ENCODE assay signal across 8 mouse cellular contexts in the genomic region with DNA sequence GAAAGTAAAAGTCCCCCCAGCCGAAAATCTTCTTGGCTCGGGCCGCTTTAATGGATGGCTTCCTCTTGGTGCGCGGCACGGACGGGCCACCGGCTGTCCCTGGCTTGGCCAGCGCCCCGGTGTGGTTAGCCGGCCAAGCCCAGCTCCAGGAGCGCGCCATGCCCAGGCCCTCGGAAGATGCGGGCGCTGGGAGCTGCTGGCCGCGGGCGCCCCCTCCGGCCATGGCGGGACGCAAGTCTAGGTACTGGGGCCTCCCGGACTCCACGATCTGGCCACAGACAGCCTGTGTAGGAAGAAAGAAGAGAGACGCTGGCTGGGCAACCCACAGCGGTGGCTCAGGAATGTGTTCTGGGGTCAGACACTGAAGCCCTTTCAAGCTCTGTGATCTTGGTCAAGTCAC. TPM values are rescaled to one million over a fixed set of nuclear protein-coding genes. Genes with fewer than 3 reads are reported as not detected.
DNase-seq lines count a peak whose midpoint lies in the region; ATAC-seq lines count a peak whose summit lies in the region.

No protein-coding gene starts in this region.

- no peak overlapping the region for H3K27ac ChIP-seq in heart, embryonic 12.5 days (ENCODE audit: poor library complexity, severe bottlenecking)
- H3K27ac ChIP-seq in brown adipose tissue, adult 24 weeks (replicated peaks; ENCODE audit: low read depth, low read length) = no peak overlapping the region
- no peak overlapping the region for H3K27ac ChIP-seq in forebrain, embryonic 16.5 days (ENCODE audit: low read length)
- no peak overlapping the region for H3K27ac ChIP-seq in intestine, embryonic 15.5 days
- H3K27ac ChIP-seq in liver, embryonic 15.5 days (replicated peaks) = no peak overlapping the region
- peak overlapping the region; percentile 92 for H3K27ac ChIP-seq in neural tube, embryonic 13.5 days (replicated peaks)

- H3K4me1 ChIP-seq in heart, embryonic 12.5 days (replicated peaks) = peaks cover 13% of the 10 kb centered on the region
- H3K4me1 ChIP-seq in brown adipose tissue, adult 24 weeks (ENCODE audit: control insufficient read depth, insufficient read depth, insufficient read length, low read length) = no peaks in the 10 kb centered on the region
- peaks cover 50% of the 10 kb centered on the region for H3K4me1 ChIP-seq in forebrain, embryonic 16.5 days (replicated peaks; ENCODE audit: control insufficient read depth, insufficient read depth, low read length)
- peaks cover 28% of the 10 kb centered on the region for H3K4me1 ChIP-seq in intestine, embryonic 15.5 days (replicated peaks)
- peaks cover 24% of the 10 kb centered on the region for H3K4me1 ChIP-seq in liver, embryonic 15.5 days (replicated peaks)
- peaks cover 80% of the 10 kb centered on the region for H3K4me1 ChIP-seq in neural tube, embryonic 13.5 days (replicated peaks)

- no peaks in the 10 kb centered on the region for H3K9me3 ChIP-seq in heart, embryonic 12.5 days (replicated peaks)
- no peaks in the 10 kb centered on the region for H3K9me3 ChIP-seq in forebrain, embryonic 16.5 days (ENCODE audit: control insufficient read depth, low read length)
- no peaks in the 10 kb centered on the region for H3K9me3 ChIP-seq in intestine, embryonic 15.5 days
- H3K9me3 ChIP-seq in liver, embryonic 15.5 days (replicated peaks) = no peaks in the 10 kb centered on the region
- no peaks in the 10 kb centered on the region for H3K9me3 ChIP-seq in neural tube, embryonic 13.5 days

- no peak for DNase-seq in heart, adult 11 months

- ATAC-seq in heart, embryonic 12.5 days (ENCODE audit: insufficient number of reproducible peaks, low FRiP score) = no peak
- no peak for ATAC-seq in forebrain, embryonic 16.5 days
- ATAC-seq in intestine, embryonic 15.5 days = peak; percentile 37; the same call in 1 of the 2 replicates
- ATAC-seq in liver, embryonic 15.5 days (ENCODE audit: insufficient read depth) = no peak
- ATAC-seq in neural tube, embryonic 13.5 days (ENCODE audit: low read depth) = peak; percentile 3; the same call in 1 of the 2 replicates
- ATAC-seq in frontal cortex, adult (ENCODE audit: low TSS enrichment) = no peak

- H3K27me3 ChIP-seq in heart, embryonic 12.5 days (replicated peaks) = peaks cover 88% of the 10 kb centered on the region
- peaks cover 51% of the 10 kb centered on the region for H3K27me3 ChIP-seq in forebrain, embryonic 16.5 days (replicated peaks; ENCODE audit: control insufficient read depth, insufficient read depth, low read length)
- H3K27me3 ChIP-seq in intestine, embryonic 15.5 days (replicated peaks) = peaks cover 78% of the 10 kb centered on the region
- peaks cover 91% of the 10 kb centered on the region for H3K27me3 ChIP-seq in liver, embryonic 15.5 days
- peaks cover 73% of the 10 kb centered on the region for H3K27me3 ChIP-seq in neural tube, embryonic 13.5 days

- no peaks in the 10 kb centered on the region for H3K36me3 ChIP-seq in heart, embryonic 12.5 days
- no peaks in the 10 kb centered on the region for H3K36me3 ChIP-seq in forebrain, embryonic 16.5 days (ENCODE audit: control insufficient read depth, insufficient read depth)
- H3K36me3 ChIP-seq in intestine, embryonic 15.5 days = no peaks in the 10 kb centered on the region
- H3K36me3 ChIP-seq in liver, embryonic 15.5 days (replicated peaks) = no peaks in the 10 kb centered on the region
- H3K36me3 ChIP-seq in neural tube, embryonic 13.5 days = no peaks in the 10 kb centered on the region

- H3K9ac ChIP-seq in heart, embryonic 12.5 days = peak overlapping the region; percentile 21; the same call in 1 of the 2 replicates
- H3K9ac ChIP-seq in forebrain, embryonic 16.5 days (replicated peaks; ENCODE audit: low read depth, low read length) = peak overlapping the region; percentile 7; the same call in 1 of the 2 replicates
- no peak overlapping the region for H3K9ac ChIP-seq in intestine, embryonic 15.5 days
- no peak overlapping the region for H3K9ac ChIP-seq in liver, embryonic 15.5 days
- H3K9ac ChIP-seq in neural tube, embryonic 13.5 days = peak overlapping the region; percentile 86

- H3K4me2 ChIP-seq in heart, embryonic 12.5 days = peak overlapping the region; percentile 65
- H3K4me2 ChIP-seq in forebrain, embryonic 16.5 days (ENCODE audit: low read length) = peak overlapping the region; percentile 31
- H3K4me2 ChIP-seq in intestine, embryonic 15.5 days (replicated peaks) = peak overlapping the region; percentile 54
- H3K4me2 ChIP-seq in liver, embryonic 15.5 days = peak overlapping the region; percentile 46
- H3K4me2 ChIP-seq in neural tube, embryonic 13.5 days = peak overlapping the region; percentile 81

- H3K4me3 ChIP-seq in heart, embryonic 12.5 days = peak overlapping the region; percentile 38
- peak overlapping the region; percentile 35 for H3K4me3 ChIP-seq in brown adipose tissue, adult 24 weeks (ENCODE audit: insufficient read depth, low read depth, low read length)
- no peak overlapping the region for H3K4me3 ChIP-seq in forebrain, embryonic 16.5 days (replicated peaks; ENCODE audit: low read length)
- peak overlapping the region; percentile 23 for H3K4me3 ChIP-seq in intestine, embryonic 15.5 days (replicated peaks)
- peak overlapping the region; percentile 25 for H3K4me3 ChIP-seq in liver, embryonic 15.5 days (replicated peaks)
- H3K4me3 ChIP-seq in neural tube, embryonic 13.5 days = peak overlapping the region; percentile 69

- 0% methylated on average over 26 of the region's 26 CpGs for WGBS in heart, embryonic 12.5 days
- under 1% methylated on average over 26 of the region's 26 CpGs for WGBS in forebrain, embryonic 16.5 days
- under 1% methylated on average over 26 of the region's 26 CpGs for WGBS in intestine, embryonic 15.5 days
- WGBS in liver, embryonic 15.5 days (ENCODE audit: insufficient replicate concordance) = under 1% methylated on average over 26 of the region's 26 CpGs
- under 1% methylated on average over 26 of the region's 26 CpGs for WGBS in neural tube, embryonic 13.5 days

RNA-seq across cellular contexts. Expression of a gene that starts 4.4 kb away (rescaled TPM):
- 80.4 and 83.8 TPM in 2 replicates for polyA plus RNA-seq in heart, embryonic 12.5 days (2016; fragmentation: Nextera tagmentation; extraction: Ambion mirVana)
- polyA plus RNA-seq in brown adipose tissue, adult 24 weeks (2012; ENCODE audit: insufficient read depth, insufficient read length, missing spikeins) = 15.5 and 16.7 TPM in 2 replicates
- 78.9 and 80.4 TPM in 2 replicates for polyA plus RNA-seq in forebrain, embryonic 16.5 days (2015; fragmentation: Nextera tagmentation; extraction: Ambion mirVana)
- polyA plus RNA-seq in intestine, embryonic 15.5 days (2015; fragmentation: Nextera tagmentation; extraction: Ambion mirVana) = 147 and 149 TPM in 2 replicates
- polyA plus RNA-seq in liver, embryonic 15.5 days (2015; fragmentation: Nextera tagmentation; extraction: Ambion mirVana) = 138 and 159 TPM in 2 replicates
- 52.4 and 53.0 TPM in 2 replicates for polyA plus RNA-seq in neural tube, embryonic 13.5 days (2015; fragmentation: Nextera tagmentation; extraction: Ambion mirVana)

RNA-seq across cellular contexts. Expression of a gene that starts 7.7 kb away (rescaled TPM):
- polyA plus RNA-seq in heart, embryonic 12.5 days (2016; fragmentation: Nextera tagmentation; extraction: Ambion mirVana) = 0.33 and 0.65 TPM in 2 replicates
- not detected in 2 replicates for polyA plus RNA-seq in brown adipose tissue, adult 24 weeks (2012; ENCODE audit: insufficient read depth, insufficient read length, missing spikeins)
- 32.5 and 36.0 TPM in 2 replicates for polyA plus RNA-seq in forebrain, embryonic 16.5 days (2015; fragmentation: Nextera tagmentation; extraction: Ambion mirVana)
- 4.9 and 5.7 TPM in 2 replicates for polyA plus RNA-seq in intestine, embryonic 15.5 days (2015; fragmentation: Nextera tagmentation; extraction: Ambion mirVana)
- polyA plus RNA-seq in liver, embryonic 15.5 days (2015; fragmentation: Nextera tagmentation; extraction: Ambion mirVana) = 0.07 TPM in 1 of 2 replicates, not detected in the other
- polyA plus RNA-seq in neural tube, embryonic 13.5 days (2015; fragmentation: Nextera tagmentation; extraction: Ambion mirVana) = 128 and 133 TPM in 2 replicates

RNA-seq across cellular contexts. Expression of a gene that starts 11.9 kb away (rescaled TPM):
- polyA plus RNA-seq in heart, embryonic 12.5 days (2016; fragmentation: Nextera tagmentation; extraction: Ambion mirVana) = 19.5 and 24.4 TPM in 2 replicates
- 13.0 and 14.5 TPM in 2 replicates for polyA plus RNA-seq in brown adipose tissue, adult 24 weeks (2012; ENCODE audit: insufficient read depth, insufficient read length, missing spikeins)
- polyA plus RNA-seq in forebrain, embryonic 16.5 days (2015; fragmentation: Nextera tagmentation; extraction: Ambion mirVana) = 17.6 and 21.3 TPM in 2 replicates
- 52.7 and 53.8 TPM in 2 replicates for polyA plus RNA-seq in intestine, embryonic 15.5 days (2015; fragmentation: Nextera tagmentation; extraction: Ambion mirVana)
- polyA plus RNA-seq in liver, embryonic 15.5 days (2015; fragmentation: Nextera tagmentation; extraction: Ambion mirVana) = 20.7 and 42.1 TPM in 2 replicates
- 10.1 and 10.6 TPM in 2 replicates for polyA plus RNA-seq in neural tube, embryonic 13.5 days (2015; fragmentation: Nextera tagmentation; extraction: Ambion mirVana)

RNA-seq across cellular contexts. Expression of a gene that starts 25.2 kb away (rescaled TPM):
- 0.50 and 1.1 TPM in 2 replicates for polyA plus RNA-seq in heart, embryonic 12.5 days (2016; fragmentation: Nextera tagmentation; extraction: Ambion mirVana)
- polyA plus RNA-seq in brown adipose tissue, adult 24 weeks (2012; ENCODE audit: insufficient read depth, insufficient read length, missing spikeins) = 3.8 and 4.8 TPM in 2 replicates
- 0.98 and 1.8 TPM in 2 replicates for polyA plus RNA-seq in forebrain, embryonic 16.5 days (2015; fragmentation: Nextera tagmentation; extraction: Ambion mirVana)
- polyA plus RNA-seq in intestine, embryonic 15.5 days (2015; fragmentation: Nextera tagmentation; extraction: Ambion mirVana) = 0.41 and 0.74 TPM in 2 replicates
- 1.0 and 1.2 TPM in 2 replicates for polyA plus RNA-seq in liver, embryonic 15.5 days (2015; fragmentation: Nextera tagmentation; extraction: Ambion mirVana)
- polyA plus RNA-seq in neural tube, embryonic 13.5 days (2015; fragmentation: Nextera tagmentation; extraction: Ambion mirVana) = 2.4 and 3.2 TPM in 2 replicates

Comparison
In these comparisons a context has a peak if more than half of its experiments do, and no peak if none do; other contexts are left out.
1. ATAC-seq: peak in intestine, embryonic 15.5 days (single experiment) and neural tube, embryonic 13.5 days (single experiment); none in heart, embryonic 12.5 days (single experiment), forebrain, embryonic 16.5 days (single experiment), liver, embryonic 15.5 days (single experiment) and frontal cortex, adult (single experiment).
2. H3K4me2 ChIP-seq: peak in every context shown above with its lines; median percentile 81 in neural tube, embryonic 13.5 days; 65 in heart, embryonic 12.5 days; 54 in intestine, embryonic 15.5 days; 46 in liver, embryonic 15.5 days; 31 in forebrain, embryonic 16.5 days.
3. H3K9ac ChIP-seq: peak in heart, embryonic 12.5 days (single experiment), forebrain, embryonic 16.5 days (single experiment) and neural tube, embryonic 13.5 days (single experiment); none in intestine, embryonic 15.5 days (single experiment) and liver, embryonic 15.5 days (single experiment).